Comparison of ENCODE assay signal across 8 mouse cellular contexts in the genomic region with DNA sequence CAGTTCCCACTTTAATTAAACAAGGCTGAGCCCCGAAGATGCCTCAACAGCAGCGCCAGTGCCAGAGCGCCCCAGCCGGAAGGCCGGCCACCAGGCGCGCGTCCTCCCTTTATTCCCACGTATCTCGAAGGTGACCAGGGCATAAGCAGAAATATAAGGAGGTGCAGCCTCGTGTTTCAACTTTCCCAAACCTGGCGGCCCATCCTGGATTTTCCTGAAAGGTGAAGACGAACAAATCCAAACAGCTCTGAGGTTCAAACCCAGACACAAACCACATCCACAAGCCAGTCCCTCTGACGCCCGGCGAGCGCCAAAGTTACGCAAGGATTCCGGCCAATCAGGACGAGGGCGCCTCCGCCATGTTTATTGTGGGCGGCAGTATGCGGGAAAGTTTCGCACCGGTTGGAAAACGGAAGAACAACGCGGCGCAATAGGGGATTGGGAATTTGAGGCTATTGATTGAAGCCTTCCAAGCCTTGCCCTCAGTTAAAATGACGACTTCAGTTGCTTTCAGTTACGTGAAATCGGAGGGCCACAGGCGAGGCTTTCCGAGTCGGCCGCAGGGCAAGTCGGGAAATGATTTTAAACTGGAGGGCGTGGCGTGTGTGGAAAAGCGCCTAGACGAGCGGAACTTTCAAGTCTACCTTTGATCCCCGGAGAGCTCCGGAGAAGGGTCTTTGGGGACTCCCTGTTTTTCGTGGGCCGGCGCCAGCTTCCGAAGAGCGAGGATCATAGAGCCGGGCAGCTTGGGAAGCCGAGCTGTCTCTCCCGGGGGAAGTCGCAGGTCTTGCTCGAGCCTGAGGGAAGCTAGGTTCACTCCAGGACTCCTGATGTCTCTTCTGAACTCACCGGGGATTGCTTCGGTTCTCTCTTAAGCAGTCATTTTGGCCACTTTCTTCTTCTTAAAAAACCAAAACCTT. TPM values are rescaled to one million over a fixed set of nuclear protein-coding genes. Genes with fewer than 3 reads are reported as not detected.
DNase-seq lines count a peak whose midpoint lies in the region; ATAC-seq lines count a peak whose summit lies in the region.

A gene (minus strand): TSS at position 307 of the 920 bp plus-strand sequence.
A gene (plus strand): TSS at position 362 of the 920 bp plus-strand sequence.

- intact Hi-C loops in left cerebral cortex, postnatal 14 days (cut with DNase I), result loop anchor here (5.0 kb wide), 1 partner anchor 33 kb away; no protein-coding TSS in a partner anchor

- DNase-seq in adrenal gland, adult 18-20 months (ENCODE audit: low spot score in 2 of 2), result peak; percentile 91 to 92
- peak; percentile 98 for DNase-seq in embryo, embryonic 11 days
- peak; percentile 94 for DNase-seq in gastrocnemius, postnatal 25 days
- DNase-seq in intestine, embryonic 14.5 days (ENCODE audit: low spot score), result peak; percentile 95
- DNase-seq in left cerebral cortex, postnatal 14 days (ENCODE audit: low spot score in 2 of 2), result peak; percentile 97
- DNase-seq in mesoderm, embryonic 11.5 days (ENCODE audit: low read depth, low spot score), result peak; percentile 96
- DNase-seq in right cerebral cortex, postnatal 36 days (ENCODE audit: low spot score in 2 of 2), result peak; percentile 97 to 98
- DNase-seq in yolk sac, embryonic 10.5 days (ENCODE audit: low spot score), result peak; percentile 95

- H3K9me3 ChIP-seq in intestine, embryonic 14.5 days (ENCODE audit: control insufficient read depth, low read length), result no peaks in the 10 kb centered on the region

- peak within 1 kb of the TSS; percentile 72 for H3K4me3 ChIP-seq in intestine, embryonic 14.5 days (ENCODE audit: low read depth, low read length)

- H3K27ac ChIP-seq in intestine, embryonic 14.5 days (ENCODE audit: low read depth), result peak within 1 kb of the TSS; percentile 60

- H3K4me1 ChIP-seq in intestine, embryonic 14.5 days (replicated peaks; ENCODE audit: control insufficient read depth, insufficient read depth, low read length), result peaks cover 22% of the 10 kb centered on the region

- H3K9ac ChIP-seq in intestine, embryonic 14.5 days (ENCODE audit: low read length), result peak within 1 kb of the TSS; percentile 64

- under 1% methylated on average over 57 of the region's 57 CpGs for WGBS in intestine, embryonic 14.5 days

- H3K4me2 ChIP-seq in intestine, embryonic 14.5 days (ENCODE audit: low read length), result peak within 1 kb of the TSS; percentile 74

- peaks cover 7% of the 10 kb centered on the region; the same call in 1 of the 2 replicates for H3K36me3 ChIP-seq in intestine, embryonic 14.5 days (ENCODE audit: control insufficient read depth, insufficient read depth, low read length)

- H3K27me3 ChIP-seq in intestine, embryonic 14.5 days (replicated peaks; ENCODE audit: control insufficient read depth, insufficient read depth, low read length), result no peaks in the 10 kb centered on the region

- peak; percentile 98 for ATAC-seq in intestine, embryonic 14.5 days (replicated peaks; ENCODE audit: low FRiP score, low TSS enrichment, low read depth)

RNA-seq across cellular contexts. Expression of the first gene that starts in this region (rescaled TPM):
- 10 to 100 TPM; 24.3 to 27.5 TPM for total RNA-seq in adrenal gland, adult 18-20 months (2021)
- 10 to 100 TPM; 11.0 to 11.4 TPM for total RNA-seq in gastrocnemius, postnatal 25 days (2021)
- 44.0 and 44.8 TPM in 2 replicates for polyA plus RNA-seq in intestine, embryonic 14.5 days (2014; fragmentation: Nextera tagmentation; extraction: Ambion mirVana)
- 10 to 100 TPM; 22.4 to 24.0 TPM for total RNA-seq in left cerebral cortex, postnatal 14 days (2021)

RNA-seq across cellular contexts. Expression of the second gene that starts in this region (rescaled TPM):
- 1 to 10 TPM; 1.8 to 1.9 TPM for total RNA-seq in adrenal gland, adult 18-20 months (2021)
- under 1 TPM; 0.51 to 0.62 TPM for total RNA-seq in gastrocnemius, postnatal 25 days (2021)
- polyA plus RNA-seq in intestine, embryonic 14.5 days (2014; fragmentation: Nextera tagmentation; extraction: Ambion mirVana), result 28.9 and 29.5 TPM in 2 replicates
- total RNA-seq in left cerebral cortex, postnatal 14 days (2021), result 1 to 10 TPM; 1.6 to 1.8 TPM

Comparison
In these comparisons a context has a peak if more than half of its experiments do, and no peak if none do; other contexts are left out.
1. Peak in every context shown above with its lines: DNase-seq, ATAC-seq, H3K4me3 ChIP-seq and H3K27ac ChIP-seq.